23 mouse cellular contexts compared by ENCODE assay signal in the genomic region with DNA sequence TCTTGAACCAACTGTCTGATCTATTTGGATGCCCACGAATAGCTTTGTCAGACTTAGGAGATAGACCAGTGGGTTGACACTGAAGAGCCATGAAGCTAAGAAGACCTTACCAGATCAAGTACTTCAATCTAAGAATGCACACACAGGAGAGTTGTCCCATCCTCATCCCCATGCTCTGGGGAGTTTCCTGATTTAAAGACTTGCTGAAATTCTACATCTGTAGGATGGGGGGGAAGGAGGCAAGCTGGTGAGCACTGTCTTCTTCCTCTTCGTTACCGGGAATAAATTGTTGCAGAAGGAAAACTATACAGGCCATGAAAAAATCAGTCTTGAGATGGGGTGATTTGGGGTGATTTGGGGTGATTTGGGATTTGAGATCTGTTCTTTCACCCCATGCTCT. TPM values are rescaled to one million over a fixed set of nuclear protein-coding genes. Genes with fewer than 3 reads are reported as not detected.
A peak's percentile ranks its signal among the peaks of the same experiment; 100 is the strongest.
DNase-seq lines count a peak whose midpoint lies in the region; ATAC-seq lines count a peak whose summit lies in the region.
"Had no signal": no experiment of that assay in that cellular context is flagged by ENCODE, and none has a peak within 500 bp of the region (broad histone marks: within the 10 kb centered on the region; RNA-seq: fewer than 3 reads in every experiment).

No protein-coding gene starts in this region.

- peaks cover 100% of the 10 kb centered on the region for H3K27me3 ChIP-seq in heart, embryonic 10.5 days (ENCODE audit: insufficient read depth, poor library complexity, severe bottlenecking)
- peaks cover 86% of the 10 kb centered on the region for H3K27me3 ChIP-seq in limb, embryonic 11.5 days (ENCODE audit: control insufficient read depth, insufficient read depth, low read length)
- peaks cover 100% of the 10 kb centered on the region for H3K27me3 ChIP-seq in limb, embryonic 10.5 days (ENCODE audit: low read depth, poor library complexity, severe bottlenecking)
- peaks cover 76% of the 10 kb centered on the region for H3K27me3 ChIP-seq in neural tube, embryonic 15.5 days (replicated peaks)

- H3K4me1 ChIP-seq in heart, embryonic 10.5 days: peaks cover 20% of the 10 kb centered on the region; the same call in 1 of the 2 replicates
- H3K4me1 ChIP-seq in limb, embryonic 11.5 days (ENCODE audit: control insufficient read depth, insufficient read depth, low read length): peaks cover 17% of the 10 kb centered on the region
- H3K4me1 ChIP-seq in limb, embryonic 10.5 days: peaks cover 77% of the 10 kb centered on the region
- peaks cover 39% of the 10 kb centered on the region for H3K4me1 ChIP-seq in neural tube, embryonic 15.5 days

- H3K4me2 ChIP-seq in limb, embryonic 11.5 days (ENCODE audit: low read depth, severe bottlenecking): no peak overlapping the region
- no peak overlapping the region for H3K4me2 ChIP-seq in neural tube, embryonic 15.5 days
- H3K4me2 ChIP-seq: embryonic facial prominence, embryonic 13.5 days; embryonic facial prominence, embryonic 15.5 days; forebrain, embryonic 12.5 days had no signal

- DNase-seq in heart, embryonic 10.5 days (ENCODE audit: low spot score): peak; percentile 36
- DNase-seq in heart, adult 11 months: no peak
- DNase-seq in limb, embryonic 11.5 days (ENCODE audit: low spot score): peak; percentile 21
- DNase-seq in limb, embryonic 10.5 days (ENCODE audit: low spot score): no peak
- peak; percentile 23 for DNase-seq in neural tube, embryonic 10.5 days (ENCODE audit: extremely low spot score, low spot score)
- DNase-seq: adrenal gland, adult 2 months; adrenal gland, postnatal 10 days; adrenal gland, postnatal 25 days; cerebellum, adult 11 months; cerebellum, adult 18-20 months; cerebellum, adult 8-10 months; cerebellum, adult 9-11 months; cerebellum, postnatal 14 days; cerebellum, postnatal 36 days; embryo, embryonic 11 days had no signal

- H3K9me3 ChIP-seq in heart, embryonic 10.5 days: no peaks in the 10 kb centered on the region
- H3K9me3 ChIP-seq in limb, embryonic 11.5 days (ENCODE audit: control insufficient read depth, low read length): no peaks in the 10 kb centered on the region
- H3K9me3 ChIP-seq in limb, embryonic 10.5 days (replicated peaks): no peaks in the 10 kb centered on the region
- no peaks in the 10 kb centered on the region for H3K9me3 ChIP-seq in neural tube, embryonic 15.5 days (replicated peaks)
- H3K9me3 ChIP-seq: embryonic facial prominence, embryonic 13.5 days; embryonic facial prominence, embryonic 15.5 days; forebrain, embryonic 10.5 days; forebrain, embryonic 12.5 days had no signal

- no peak overlapping the region for H3K27ac ChIP-seq in heart, embryonic 10.5 days
- no peak overlapping the region for H3K27ac ChIP-seq in limb, embryonic 11.5 days (replicated peaks; ENCODE audit: low read depth, low read length)
- H3K27ac ChIP-seq in limb, embryonic 10.5 days: no peak overlapping the region
- no peak overlapping the region for H3K27ac ChIP-seq in neural tube, embryonic 15.5 days (replicated peaks)
- H3K27ac ChIP-seq: embryonic facial prominence, embryonic 13.5 days; embryonic facial prominence, embryonic 15.5 days; forebrain, embryonic 10.5 days; forebrain, embryonic 12.5 days had no signal

- WGBS in heart, embryonic 10.5 days: 0% methylated on average over 3 of the region's 3 CpGs
- 5% methylated on average over 3 of the region's 3 CpGs for WGBS in limb, embryonic 11.5 days
- 4% methylated on average over 3 of the region's 3 CpGs for whole genome bisulfite sequencing in limb, embryonic 10.5 days
- WGBS in neural tube, embryonic 15.5 days: 13% methylated on average over 3 of the region's 3 CpGs

- no peak overlapping the region for H3K9ac ChIP-seq in limb, embryonic 11.5 days (ENCODE audit: low read length)
- no peak overlapping the region for H3K9ac ChIP-seq in neural tube, embryonic 15.5 days (replicated peaks)
- H3K9ac ChIP-seq: embryonic facial prominence, embryonic 13.5 days; embryonic facial prominence, embryonic 15.5 days; forebrain, embryonic 12.5 days had no signal

- H3K4me3 ChIP-seq in heart, embryonic 10.5 days: no peak overlapping the region
- no peak overlapping the region for H3K4me3 ChIP-seq in limb, embryonic 11.5 days (ENCODE audit: low read depth, low read length)
- no peak overlapping the region for H3K4me3 ChIP-seq in limb, embryonic 10.5 days
- H3K4me3 ChIP-seq in neural tube, embryonic 15.5 days (replicated peaks): no peak overlapping the region
- H3K4me3 ChIP-seq: embryonic facial prominence, embryonic 13.5 days; embryonic facial prominence, embryonic 15.5 days; erythroblast, embryonic 14.5 days; forebrain, embryonic 10.5 days; forebrain, embryonic 12.5 days had no signal

- no peak for ATAC-seq in limb, embryonic 11.5 days (ENCODE audit: insufficient number of reproducible peaks, low FRiP score, low TSS enrichment, low read depth)
- no peak for ATAC-seq in neural tube, embryonic 15.5 days (ENCODE audit: low FRiP score)
- ATAC-seq: forebrain, embryonic 14.5 days; forebrain, embryonic 16.5 days had no signal

- no peaks in the 10 kb centered on the region for H3K36me3 ChIP-seq in heart, embryonic 10.5 days
- no peaks in the 10 kb centered on the region for H3K36me3 ChIP-seq in limb, embryonic 11.5 days (ENCODE audit: control insufficient read depth, insufficient read depth, low read length)
- H3K36me3 ChIP-seq in limb, embryonic 10.5 days: no peaks in the 10 kb centered on the region
- no peaks in the 10 kb centered on the region for H3K36me3 ChIP-seq in neural tube, embryonic 15.5 days
- H3K36me3 ChIP-seq: embryonic facial prominence, embryonic 13.5 days; embryonic facial prominence, embryonic 15.5 days; forebrain, embryonic 10.5 days; forebrain, embryonic 12.5 days had no signal

RNA-seq across cellular contexts. Expression of a gene that starts 30.5 kb away (rescaled TPM):
- polyA plus RNA-seq in heart, embryonic 10.5 days (2016; fragmentation: Nextera tagmentation; extraction: Ambion mirVana): 1.0 and 1.6 TPM in 2 replicates
- polyA plus RNA-seq in limb, embryonic 11.5 days (2014; fragmentation: Nextera tagmentation; extraction: Ambion mirVana): 7.2 and 7.3 TPM in 2 replicates
- polyA plus RNA-seq in limb, embryonic 10.5 days (2016; fragmentation: Nextera tagmentation; extraction: Ambion mirVana): 6.7 and 6.9 TPM in 2 replicates
- 5.5 and 6.5 TPM in 2 replicates for polyA plus RNA-seq in neural tube, embryonic 15.5 days (2015; fragmentation: Nextera tagmentation; extraction: Ambion mirVana)
- polyA plus RNA-seq: erythroblast, embryonic 14.5 days had no signal

Comparison
In these comparisons a context has a peak if more than half of its experiments do, and no peak if none do; other contexts are left out.
1. DNase-seq: peak in heart, embryonic 10.5 days (single experiment), limb, embryonic 11.5 days (single experiment) and neural tube, embryonic 10.5 days (single experiment); none in heart, adult 11 months (single experiment) and limb, embryonic 10.5 days (single experiment).